Mouse (Mus musculus): ENCODE measurements around the gene Pde1a. TPM values are rescaled to one million over a fixed set of nuclear protein-coding genes. Genes with fewer than 3 reads are reported as not detected.
A peak's percentile ranks its signal among the peaks of the same experiment; 100 is the strongest.

The Pde1a gene
- total RNA-seq, 2 experiments from 2014 or later: 0.15 to 0.25 TPM

GRCm38 (mm10) chr2:80054042-80054441, 75.2 kb downstream of the Pde1a start:
- no peak for ATAC-seq (ENCODE audit: poor library complexity, severe bottlenecking)

DNA sequence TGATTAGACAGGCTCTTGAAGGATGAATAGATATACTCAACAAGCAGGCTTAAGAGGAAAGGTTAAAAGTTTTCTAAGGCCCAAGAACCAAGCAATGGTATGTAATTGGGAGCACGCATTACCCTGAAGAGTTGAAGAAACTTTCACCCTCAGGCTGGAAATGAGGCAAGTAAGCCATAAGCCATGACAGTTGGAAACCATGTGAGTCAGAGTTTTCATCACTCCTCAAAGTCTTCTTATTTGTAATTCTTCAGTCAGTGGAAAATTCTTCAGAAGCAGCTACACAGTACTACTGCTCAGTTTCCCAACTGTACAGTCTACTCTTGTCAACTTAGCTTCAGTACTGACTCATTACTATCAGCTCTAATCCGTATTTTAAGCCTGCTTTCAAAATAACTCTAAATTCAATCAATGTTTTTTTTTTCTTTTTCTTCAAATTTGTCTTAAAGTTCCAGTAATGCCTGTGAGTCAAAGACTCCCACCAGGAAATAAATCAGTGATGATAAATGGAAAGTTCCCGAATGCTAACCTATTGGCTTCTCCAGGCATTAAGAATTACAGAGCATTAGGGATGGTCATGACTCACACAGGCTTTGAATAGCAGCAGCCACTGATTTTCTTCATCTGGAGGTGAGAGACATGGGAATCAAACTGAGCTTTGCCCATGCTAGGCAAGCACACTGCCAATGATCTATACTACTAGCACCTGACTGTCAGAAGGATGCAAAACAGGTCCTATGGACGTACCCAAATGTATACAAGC, 82.3 kb downstream of the Pde1a start:
- no peak for ATAC-seq (ENCODE audit: poor library complexity, severe bottlenecking)

GRCm38 (mm10) chr2:80038642-80039445, 90.4 kb downstream of the Pde1a start:
- ATAC-seq (ENCODE audit: poor library complexity, severe bottlenecking): peak; percentile 48

- ATAC-seq (ENCODE audit: poor library complexity, severe bottlenecking): peak; percentile 32; the same call in 1 of the 2 replicates
Measured at GRCm38 (mm10) chr2:80037971-80038370, 91.3 kb downstream of the Pde1a start.

- no peak for ATAC-seq (ENCODE audit: poor library complexity, severe bottlenecking)
Measured at GRCm38 (mm10) chr2:80029051-80029450, 100.2 kb downstream of the Pde1a start.

- ATAC-seq (ENCODE audit: poor library complexity, severe bottlenecking): peak; percentile 56
Measured at GRCm38 (mm10) chr2:80026053-80026452, 103.2 kb downstream of the Pde1a start.

DNA sequence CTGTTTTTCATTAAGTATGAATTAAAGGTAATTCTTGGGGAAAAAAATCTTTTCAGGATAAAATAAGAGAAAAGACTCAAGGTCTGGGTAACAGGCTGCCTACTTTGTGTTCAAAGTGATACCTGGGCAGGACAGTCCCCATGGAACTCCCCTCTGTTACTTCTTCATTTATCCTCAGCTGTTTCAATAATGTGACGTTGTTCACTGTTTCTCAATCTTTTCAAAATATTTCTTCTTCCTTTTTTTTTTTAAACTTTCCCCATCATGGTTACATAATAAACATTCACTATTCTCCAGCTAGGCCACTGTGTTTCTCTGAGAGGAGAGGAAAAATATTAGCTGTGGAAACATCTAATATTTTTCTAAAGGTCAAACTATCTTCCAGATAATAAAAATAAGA, 103.7 kb downstream of the Pde1a start:
- peak; percentile 72 for ATAC-seq (ENCODE audit: poor library complexity, severe bottlenecking)

DNA sequence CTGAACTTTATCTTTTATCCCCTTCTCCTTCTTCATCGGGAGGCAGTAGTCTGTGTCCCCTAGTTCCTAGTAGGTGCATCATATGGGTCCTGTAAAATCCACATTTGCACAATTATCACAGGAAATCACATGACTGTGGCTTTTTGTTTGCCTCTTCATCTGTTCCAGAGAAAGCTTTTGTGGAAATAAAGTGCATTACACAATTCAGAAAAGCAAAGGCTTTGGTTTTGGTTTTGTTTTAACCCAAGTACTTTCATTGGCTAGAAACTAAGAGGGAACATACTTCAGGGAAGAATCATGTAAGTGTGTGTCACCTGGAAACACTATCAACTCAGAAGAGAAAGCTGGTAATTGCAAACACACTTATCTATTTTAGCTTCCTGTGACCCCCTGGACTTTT, 104.2 kb downstream of the Pde1a start:
- peak; percentile 67 for ATAC-seq (ENCODE audit: poor library complexity, severe bottlenecking)

DNA sequence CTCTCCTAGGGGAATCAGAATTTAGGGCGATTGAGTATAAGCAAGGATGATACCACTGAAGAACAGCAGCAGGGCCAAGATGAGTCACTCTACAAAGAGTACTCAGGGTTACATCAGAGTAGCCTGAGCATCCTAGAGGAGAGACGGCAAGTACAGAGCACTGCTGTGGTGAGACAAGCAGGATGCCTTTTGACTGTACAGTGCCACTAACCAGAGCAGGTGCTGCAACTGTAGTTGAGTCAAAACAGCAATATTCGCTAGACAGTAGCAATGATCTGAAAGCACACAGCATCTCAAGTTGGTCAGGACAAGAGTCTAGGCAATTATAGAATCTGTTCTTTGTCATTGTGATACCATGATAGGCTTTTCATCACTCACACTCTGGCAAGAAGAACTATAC, 115.1 kb downstream of the Pde1a start:
- no peak for ATAC-seq (ENCODE audit: poor library complexity, severe bottlenecking)

DNA sequence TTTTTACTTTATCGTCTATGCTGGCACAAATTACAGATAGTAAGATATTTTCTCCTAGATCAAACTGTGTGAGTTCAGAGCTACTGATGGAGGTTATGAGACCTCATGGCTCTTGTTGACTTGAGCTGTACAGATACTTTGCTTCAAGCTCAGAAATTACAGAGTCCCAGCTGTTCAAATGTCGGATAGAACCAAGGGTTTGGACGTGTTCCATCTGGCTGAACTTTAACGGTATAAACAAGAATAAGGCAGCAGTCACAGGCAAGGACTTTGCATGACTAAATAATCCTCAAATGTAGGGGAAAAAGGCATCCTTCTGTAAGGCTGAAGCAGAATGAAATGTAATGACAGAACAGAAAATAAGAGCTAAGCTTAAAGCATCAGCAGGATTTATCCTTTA, 116.2 kb downstream of the Pde1a start:
- no peak for ATAC-seq (ENCODE audit: poor library complexity, severe bottlenecking)

- no peak for ATAC-seq (ENCODE audit: poor library complexity, severe bottlenecking)
Measured at GRCm38 (mm10) chr2:79999168-79999567, 130.1 kb downstream of the Pde1a start.

DNA sequence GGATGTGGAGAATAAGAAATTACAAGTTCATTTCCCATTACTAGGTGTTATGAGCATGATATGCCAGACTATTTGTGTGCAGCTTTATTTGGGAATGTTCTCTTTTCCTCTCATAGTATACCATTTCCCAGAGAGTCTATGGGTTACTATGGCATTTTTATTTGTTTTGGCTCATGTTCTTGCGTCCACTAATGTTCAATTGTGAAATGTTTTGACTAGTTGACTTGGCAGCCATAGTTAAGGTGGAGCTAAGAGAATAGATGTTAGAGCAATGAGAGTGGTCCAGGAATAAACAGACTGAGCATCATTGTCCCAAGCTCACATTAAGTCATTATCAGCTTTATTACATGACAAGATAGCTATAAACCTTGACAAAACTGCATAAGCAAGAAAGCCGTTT, 130.8 kb downstream of the Pde1a start:
- no peak for ATAC-seq (ENCODE audit: poor library complexity, severe bottlenecking)

- ATAC-seq (ENCODE audit: poor library complexity, severe bottlenecking): no peak
Measured at GRCm38 (mm10) chr2:79991642-79992041, 137.6 kb downstream of the Pde1a start.

GRCm38 (mm10) chr2:79983778-79984177, 145.5 kb downstream of the Pde1a start:
- no peak for ATAC-seq (ENCODE audit: poor library complexity, severe bottlenecking)

DNA sequence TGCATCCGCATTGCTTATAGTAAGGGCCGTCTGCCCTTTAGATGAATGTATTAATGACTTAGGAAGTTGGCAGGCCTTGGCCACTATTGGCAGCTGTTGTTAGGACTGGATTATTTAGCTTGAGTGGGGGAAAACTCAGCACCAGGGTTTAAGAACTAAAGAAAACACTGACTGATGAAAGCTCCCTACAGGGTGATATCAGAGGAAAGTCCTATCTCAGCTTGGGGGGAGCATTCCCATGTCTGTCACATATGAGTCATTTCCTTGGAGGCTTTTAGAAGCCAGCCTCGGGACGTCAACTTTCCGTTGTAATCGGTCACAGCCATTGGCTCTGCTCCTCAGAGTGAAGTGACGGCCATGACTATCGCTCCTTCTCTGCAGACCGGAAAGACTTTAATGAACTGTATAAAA, 146.0 kb downstream of the Pde1a start:
- ATAC-seq (ENCODE audit: poor library complexity, severe bottlenecking): no peak

DNA sequence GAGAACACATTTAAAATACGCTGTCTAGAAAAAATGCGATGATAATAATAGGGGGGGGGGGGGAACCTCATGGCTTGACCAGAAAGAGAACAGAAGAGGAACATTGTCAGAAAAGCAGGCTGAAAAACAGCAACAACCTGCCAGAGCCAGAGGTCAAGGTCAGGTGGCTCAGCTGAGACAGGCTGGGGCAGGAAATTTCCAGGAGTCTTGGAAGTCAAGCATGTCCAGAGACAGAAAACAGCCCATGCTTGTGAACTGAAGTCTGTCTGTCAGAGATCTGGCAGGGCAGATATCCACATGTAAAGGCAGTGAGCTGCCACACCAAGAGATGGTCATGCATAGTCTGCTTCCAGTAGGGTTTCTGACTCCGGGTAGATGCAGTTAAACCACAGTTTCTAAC, 147.5 kb downstream of the Pde1a start:
- no peak for ATAC-seq (ENCODE audit: poor library complexity, severe bottlenecking)

DNA sequence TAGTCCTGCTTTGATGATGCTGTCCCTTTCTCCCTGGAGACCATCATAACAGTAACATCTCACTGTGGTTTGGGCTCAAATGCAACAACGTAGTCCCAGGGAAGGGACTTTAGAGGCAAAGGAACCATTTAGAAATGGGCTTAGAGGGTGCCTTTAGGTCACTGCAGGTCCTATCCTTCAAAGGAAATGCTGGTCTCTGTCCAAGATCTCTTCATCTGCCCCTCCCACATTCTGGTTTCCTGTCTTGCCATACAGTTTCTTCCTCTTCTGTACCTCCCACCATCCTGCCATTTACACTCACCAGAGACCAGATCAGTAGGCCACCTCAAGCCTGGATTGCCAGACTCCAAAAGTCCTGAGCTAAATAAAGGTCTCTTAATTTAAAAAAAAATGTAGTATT, 150.3 kb downstream of the Pde1a start:
- peak; percentile 48 for ATAC-seq (ENCODE audit: poor library complexity, severe bottlenecking)

DNA sequence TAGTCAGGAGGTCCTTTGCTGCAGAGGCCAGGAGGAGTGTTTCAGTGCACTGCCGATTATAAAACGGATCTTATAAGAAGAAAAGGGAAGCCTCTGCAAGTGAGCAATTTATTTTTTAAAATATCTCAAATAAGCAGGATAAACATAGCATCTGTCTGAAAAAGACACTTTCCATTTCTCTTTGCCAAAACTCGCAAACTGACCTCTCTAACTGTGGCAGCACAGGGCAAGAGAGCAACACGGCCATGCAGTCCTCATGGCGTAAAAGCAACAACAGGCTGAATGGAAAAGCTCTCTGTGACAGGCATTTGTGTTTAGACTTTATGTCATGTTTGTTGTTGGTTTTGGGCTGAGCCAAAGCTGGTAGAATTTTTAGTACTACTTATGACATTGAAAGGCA, 152.0 kb downstream of the Pde1a start:
- no peak for ATAC-seq (ENCODE audit: poor library complexity, severe bottlenecking)

- no peak for ATAC-seq (ENCODE audit: poor library complexity, severe bottlenecking)
Measured at GRCm38 (mm10) chr2:79975947-79976346, 153.3 kb downstream of the Pde1a start.

DNA sequence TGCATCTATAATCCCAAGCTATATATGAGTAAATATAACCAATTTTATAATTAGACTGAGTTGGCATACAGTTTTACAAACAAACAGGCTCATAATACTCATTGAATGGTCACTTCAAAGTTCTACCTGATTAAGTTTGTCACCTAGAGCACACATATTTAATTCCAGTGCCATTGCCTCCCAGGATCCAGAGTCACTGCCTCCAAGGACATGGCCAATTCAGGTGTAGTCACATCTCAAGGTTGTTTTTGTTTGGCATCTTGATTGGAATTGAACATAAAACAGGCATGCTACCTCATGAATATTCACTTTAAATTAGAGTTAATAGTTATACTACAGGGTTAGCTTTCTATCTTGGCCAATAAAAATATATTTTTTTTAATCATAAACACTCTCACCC, 157.0 kb downstream of the Pde1a start:
- ATAC-seq (ENCODE audit: poor library complexity, severe bottlenecking): no peak

- no peak for ATAC-seq (ENCODE audit: poor library complexity, severe bottlenecking)
Measured at GRCm38 (mm10) chr2:79969594-79969993, 159.7 kb downstream of the Pde1a start.

All from megakaryocyte, adult 5-6 weeks (primary cell).